Mouse (Mus musculus): Measurements from ENCODE around the gene Tac4.

DNA sequence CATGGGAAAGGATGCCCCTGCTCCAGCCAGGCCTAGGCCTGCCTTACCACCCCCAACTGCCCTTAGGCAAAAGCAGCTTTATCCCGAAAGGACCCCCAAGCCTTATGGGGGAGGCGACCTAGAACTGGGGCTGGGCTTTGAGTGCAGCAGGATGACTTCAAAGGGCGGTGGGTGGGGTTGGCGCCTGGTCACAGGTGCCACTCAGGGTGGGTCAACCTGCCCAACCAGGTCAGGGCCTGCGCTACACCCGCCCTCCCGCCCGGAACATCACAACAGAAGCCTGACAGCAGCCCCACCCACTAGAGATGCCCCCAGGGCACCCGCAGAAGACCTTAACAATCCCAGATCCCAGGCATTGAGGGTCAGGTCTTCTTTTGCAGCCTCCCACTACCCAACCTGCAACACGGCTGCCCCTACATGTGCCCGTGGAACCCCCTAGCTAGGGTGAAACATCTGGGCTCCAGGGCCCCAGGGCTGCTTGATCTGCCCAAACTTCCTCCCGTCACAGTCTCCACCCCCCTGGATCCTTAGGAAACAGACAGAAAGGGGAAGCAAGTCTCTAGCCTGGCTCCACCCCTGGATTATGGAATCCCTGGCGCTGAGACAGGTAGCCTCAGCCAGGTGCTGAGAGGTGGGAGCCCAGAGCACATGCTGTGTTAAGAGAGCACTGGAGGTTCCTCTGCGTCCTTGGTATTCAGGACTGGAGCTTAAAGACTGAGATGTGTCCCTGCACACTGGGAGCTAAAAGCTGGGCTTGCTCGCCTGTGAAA lies 37.0 kb upstream of the Tac4 start:
- no peak for TF ChIP-seq CTCF (IDR thresholded peaks at IDR 0.05; ENCODE audit: low read depth)
- no peak for TF ChIP-seq EP300 (IDR thresholded peaks at IDR 0.05; ENCODE audit: low read depth)

All from liver, postnatal 0 days (tissue).